Mouse (Mus musculus): Measurements from ENCODE around the gene Pde6d.

- TF ChIP-seq CTCF (IDR thresholded peaks at IDR 0.05; ENCODE audit: low read depth) (no peak), EP300 (IDR thresholded peaks at IDR 0.05; ENCODE audit: low read depth) (no peak)
These were observed 30.6 kb downstream of the Pde6d start for GRCm38 (mm10) chr1:86551877-86552276.
